Mouse (Mus musculus) brain, embryonic 14.5 days (tissue): ENCODE data around the gene St3gal5.

Experiments
- CTCF ChIP-seq: fragments of 200-500 bp; IDR thresholded peaks from 2 replicates; pipeline ENCODE4 v1.5.1; 2012; ENCODE audit warnings: inconsistent platforms, mild to moderate bottlenecking, moderate library complexity, borderline replicate concordance; ENCODE audit not compliant: insufficient read depth, insufficient read length; ENCODE audit errors: extremely low read depth
- POLR2A ChIP-seq: fragments of 200-500 bp; IDR thresholded peaks from 2 replicates; pipeline ENCODE4 v1.6.1; 2012; ENCODE audit warnings: mild to moderate bottlenecking, inconsistent platforms, borderline replicate concordance; ENCODE audit not compliant: poor library complexity, insufficient read depth, insufficient read length, severe bottlenecking; ENCODE audit errors: extremely low read depth

DNA sequence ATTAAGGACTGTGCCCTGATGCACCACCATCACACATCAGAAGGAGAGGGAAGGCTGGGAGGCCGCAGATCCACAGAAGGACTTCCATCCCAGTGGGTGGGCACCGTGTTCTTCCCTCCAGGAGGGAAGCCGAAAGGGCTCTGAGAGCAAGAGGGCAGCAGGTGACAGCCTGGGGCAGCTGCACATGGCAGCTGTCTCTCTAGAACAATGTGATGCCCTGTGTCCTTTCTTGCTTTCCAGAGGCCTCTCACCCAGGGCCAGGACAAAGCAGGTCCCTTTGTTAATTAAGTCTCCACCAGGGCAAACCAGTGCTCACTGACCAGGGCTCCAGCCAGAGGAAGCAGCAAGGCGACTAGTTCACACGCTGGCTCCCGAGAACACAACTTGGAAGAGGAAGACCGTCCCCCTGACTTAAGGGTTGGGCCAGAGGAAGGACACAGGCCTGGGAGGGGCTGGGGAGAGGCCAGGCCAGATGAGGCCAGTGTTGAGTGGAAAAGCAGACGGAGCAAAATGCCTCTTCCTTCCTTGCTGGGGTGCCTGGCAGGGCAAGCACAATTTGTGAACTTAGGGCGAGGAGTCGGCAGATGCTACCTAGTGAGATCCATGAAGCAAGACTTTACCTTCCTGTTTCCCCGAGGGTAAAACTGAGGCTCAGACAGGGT is 103.3 kb downstream of the St3gal5 start:
- TF ChIP-seq POLR2A (no peak), CTCF (no peak)
